Mouse (Mus musculus) lung, postnatal 0 days (tissue): ENCODE measurements at regions not wholly inside any gene's neighbourhood (a gene's known extent, or its start where the extent isn't known, plus 50 kb on each side); places are given as distances from the start of the nearest gene placed in this dataset.

Source experiments
- ATAC-seq: fragments of 200-750 bp; cut with Nextera tagmentation; 2 replicates; pipeline ENCODE4 v1.8.0; 2017; ENCODE audit warnings: moderate library complexity
- DNase-seq: peaks from one replicate; pipeline ENCODE4 v3.0.0-alpha.2; 2016; ENCODE audit warnings: low spot score
- H3K27ac ChIP-seq: fragments of 300-500 bp; sonication (generic); 2 replicates; pipeline ENCODE4 v1.5.1; 2014; ENCODE audit warnings: antibody characterized with exemption, mild to moderate bottlenecking, low read length, mixed read lengths
- H3K27me3 ChIP-seq: fragments of 300-500 bp; sonication (generic); replicated peaks from 2 replicates; pipeline ENCODE4 v1.6.1; 2014; ENCODE audit warnings: low read length, mixed read lengths; ENCODE audit not compliant: insufficient read depth
- H3K36me3 ChIP-seq: fragments of 300-500 bp; sonication (generic); 2 replicates; pipeline ENCODE4 v1.6.1; 2014; ENCODE audit warnings: low read length, mixed read lengths; ENCODE audit not compliant: insufficient read depth
- H3K4me1 ChIP-seq: fragments of 300-500 bp; sonication (generic); 2 replicates; pipeline ENCODE4 v1.6.1; 2014; ENCODE audit warnings: antibody characterized with exemption, low read depth, low read length, mixed read lengths; ENCODE audit not compliant: insufficient read depth
- H3K4me2 ChIP-seq: fragments of 300-500 bp; sonication (generic); replicated peaks from 2 replicates; pipeline ENCODE4 v1.6.1; 2014; ENCODE audit warnings: low read depth, mild to moderate bottlenecking, low read length, moderate library complexity, mixed read lengths
- H3K4me3 ChIP-seq: fragments of 300-500 bp; sonication (generic); 2 replicates; pipeline ENCODE4 v1.5.1; 2014; ENCODE audit warnings: low read depth, low read length
- H3K9ac ChIP-seq: fragments of 300-500 bp; sonication (generic); replicated peaks from 2 replicates; pipeline ENCODE4 v1.6.1; 2014; ENCODE audit warnings: low read depth, mild to moderate bottlenecking
- H3K9me3 ChIP-seq: fragments of 300-500 bp; sonication (generic); 2 replicates; pipeline ENCODE4 v1.6.1; 2016; ENCODE audit warnings: low read length, mixed read lengths
- CTCF ChIP-seq: IDR thresholded peaks from 2 replicates; pipeline ENCODE4 v1.5.1; 2016; ENCODE audit warnings: antibody characterized with exemption, mild to moderate bottlenecking
- EP300 ChIP-seq: IDR thresholded peaks from 2 replicates; pipeline ENCODE4 v1.6.1; 2016; ENCODE audit warnings: antibody characterized with exemption, mild to moderate bottlenecking, control low read depth
- WGBS: fragments of 180-500 bp; shearing (Covaris S2); extraction: QIAGEN DNeasy Blood & Tissue Kit; methylation state at CpG from one replicate; pipeline ENCODE4 v1.1.7; 2014; 5-methylcytosine and 5-hydroxymethylcytosine counted together

GRCm38 (mm10) chr7:37908618-37909130 is 114.7 kb downstream of the Uri1 start:
- no peak for ATAC-seq
- H3K27me3 ChIP-seq = no peaks in the 10 kb centered on the region

DNA sequence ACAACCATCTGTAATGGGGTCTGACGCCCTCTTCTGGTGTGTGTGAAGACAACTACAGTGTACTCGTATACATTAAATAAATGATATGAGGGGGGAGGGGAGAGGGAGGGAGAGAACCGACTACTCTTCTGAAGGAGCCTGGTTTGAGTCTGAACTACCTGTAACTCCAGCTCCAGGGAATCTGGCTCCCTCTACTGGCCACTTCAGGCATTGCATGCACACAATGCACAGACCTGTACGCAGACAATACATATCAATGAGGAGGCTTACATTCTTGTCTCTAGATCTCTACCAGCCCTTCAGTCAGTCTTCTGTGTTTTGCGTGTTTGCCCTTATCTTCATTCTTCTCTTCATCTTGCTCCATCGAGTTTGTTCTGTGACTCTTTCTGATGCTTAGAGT is 120.4 kb upstream of the Zfp536 start:
- Histone ChIP-seq H3K36me3 (no peaks in the 10 kb centered on the region), H3K4me3 (no peak overlapping the region), H3K9me3 (no peaks in the 10 kb centered on the region), H3K27ac (no peak overlapping the region), H3K4me2 (no peak overlapping the region), H3K4me1 (no peaks in the 10 kb centered on the region), H3K27me3 (no peaks in the 10 kb centered on the region), H3K9ac (no peak overlapping the region)
- TF ChIP-seq EP300 = no peak
- peak; percentile 60 for TF ChIP-seq CTCF
- no peak for DNase-seq
- no peak for ATAC-seq
- WGBS = 74% methylated on average over 6 of the region's 6 CpGs

More at GRCm38 (mm10) chr7:37908618-37909130, 114.7 kb downstream of the Uri1 start:
- 70% methylated on average over 5 of the region's 5 CpGs for whole genome bisulfite sequencing
- no peak overlapping the region for H3K9ac ChIP-seq
- H3K4me2 ChIP-seq = no peak overlapping the region
- H3K4me1 ChIP-seq = no peaks in the 10 kb centered on the region
- no peak overlapping the region for H3K4me3 ChIP-seq
- no peak overlapping the region for H3K27ac ChIP-seq
- H3K36me3 ChIP-seq = no peaks in the 10 kb centered on the region
- no peaks in the 10 kb centered on the region for H3K9me3 ChIP-seq
- no peak for DNase-seq
- TF ChIP-seq EP300 = no peak

DNA sequence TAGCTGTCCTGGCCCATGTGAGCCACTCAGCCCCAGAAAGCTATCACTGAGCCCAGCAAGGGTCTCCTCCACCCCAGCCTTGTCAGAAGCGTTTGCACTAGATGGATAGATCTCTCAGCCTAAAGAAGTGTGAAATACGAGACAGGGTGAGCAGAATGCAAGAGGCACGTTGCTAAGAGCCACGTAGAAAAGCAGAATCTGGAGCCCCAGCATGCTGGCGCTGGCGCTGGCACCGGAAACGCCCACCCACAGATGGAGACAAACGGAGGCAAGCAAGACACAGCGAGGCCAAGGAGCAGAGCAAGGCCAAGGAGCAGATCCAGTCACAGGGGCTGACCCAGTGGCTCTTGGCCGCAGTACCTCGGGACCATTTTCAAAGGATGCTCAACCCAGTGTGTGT is 100.9 kb upstream of the Zfp536 start:
- DNase-seq (no peak), ATAC-seq (no peak)
- 56% methylated on average over 12 of the region's 12 CpGs for WGBS
- H3K36me3 ChIP-seq = no peaks in the 10 kb centered on the region
- no peak overlapping the region for H3K4me2 ChIP-seq
- H3K4me1 ChIP-seq = no peaks in the 10 kb centered on the region
- no peaks in the 10 kb centered on the region for H3K27me3 ChIP-seq
- no peak overlapping the region for H3K27ac ChIP-seq
- H3K9me3 ChIP-seq = no peaks in the 10 kb centered on the region
- no peak overlapping the region for H3K9ac ChIP-seq
- H3K4me3 ChIP-seq = no peak overlapping the region
- no peak for TF ChIP-seq CTCF
- no peak for TF ChIP-seq EP300

DNA sequence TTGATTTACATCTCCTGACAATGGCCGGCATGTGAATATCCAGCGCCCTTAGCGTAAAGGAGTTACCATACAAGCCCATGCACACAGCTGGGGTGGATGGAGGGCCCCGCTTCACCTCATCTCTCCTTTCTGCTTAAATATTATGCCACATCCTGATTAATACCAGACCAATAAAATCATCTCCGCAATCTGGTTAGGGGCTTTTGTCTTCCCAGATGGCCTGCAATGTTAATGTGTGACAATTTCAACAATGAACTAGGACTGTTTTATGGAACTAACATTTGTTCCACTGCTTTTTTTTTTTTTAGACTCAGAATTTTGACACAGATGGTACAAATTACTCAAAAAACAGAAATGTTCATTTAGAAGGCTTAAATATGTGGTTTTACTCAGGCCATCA is 97.5 kb upstream of the Zfp536 start:
- ATAC-seq = no peak

GRCm38 (mm10) chr7:37866468-37866867 is 93.0 kb upstream of the Zfp536 start:
- Histone ChIP-seq H3K36me3 (no peaks in the 10 kb centered on the region), H3K27ac (no peak overlapping the region), H3K4me1 (no peaks in the 10 kb centered on the region), H3K9me3 (no peaks in the 10 kb centered on the region), H3K4me2 (no peak overlapping the region), H3K4me3 (no peak overlapping the region), H3K27me3 (no peaks in the 10 kb centered on the region), H3K9ac (no peak overlapping the region)
- TF ChIP-seq EP300 (no peak), CTCF (no peak)
- WGBS = 24% methylated on average over 1 of the region's 1 CpGs
- DNase-seq (no peak), ATAC-seq (no peak)

More for the DNA sequence above, 97.5 kb upstream of the Zfp536 start:
- Histone ChIP-seq H3K36me3 (no peaks in the 10 kb centered on the region), H3K4me2 (no peak overlapping the region), H3K27me3 (no peaks in the 10 kb centered on the region), H3K4me3 (no peak overlapping the region), H3K9me3 (no peaks in the 10 kb centered on the region), H3K9ac (no peak overlapping the region), H3K27ac (no peak overlapping the region), H3K4me1 (no peaks in the 10 kb centered on the region)
- DNase-seq = no peak
- 87% methylated on average over 5 of the region's 5 CpGs for WGBS
- TF ChIP-seq EP300 = no peak

GRCm38 (mm10) chr7:37851471-37851870 is 78.0 kb upstream of the Zfp536 start:
- DNase-seq = no peak
- Histone ChIP-seq H3K36me3 (no peaks in the 10 kb centered on the region), H3K4me2 (no peak overlapping the region), H3K27me3 (no peaks in the 10 kb centered on the region), H3K9me3 (no peaks in the 10 kb centered on the region), H3K4me1 (no peaks in the 10 kb centered on the region), H3K9ac (no peak overlapping the region), H3K27ac (no peak overlapping the region), H3K4me3 (no peak overlapping the region)
- TF ChIP-seq CTCF (no peak), EP300 (no peak)
- no peak for ATAC-seq
- 72% methylated on average over 5 of the region's 5 CpGs for WGBS

DNA sequence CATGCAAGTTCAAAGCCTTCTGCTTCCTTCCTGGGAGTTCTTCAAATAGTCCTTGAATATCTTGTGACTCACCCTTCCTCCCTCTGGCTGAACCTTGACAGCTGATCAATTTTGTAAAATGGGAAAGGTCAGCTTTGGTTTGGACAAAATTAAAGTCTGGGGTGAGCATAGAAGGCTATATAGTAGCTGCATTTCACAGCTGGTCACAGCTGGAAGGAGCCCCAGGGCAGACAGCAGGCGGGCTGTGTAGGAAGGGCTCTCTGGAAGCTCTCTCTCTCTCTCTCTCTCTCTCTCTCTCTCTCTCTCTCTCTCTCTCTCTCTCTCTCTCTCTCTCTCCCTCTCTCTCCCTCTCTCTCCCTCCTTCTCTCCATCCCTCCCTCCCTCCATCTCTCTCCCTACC is 71.8 kb upstream of the Zfp536 start:
- Histone ChIP-seq H3K27ac (no peak overlapping the region), H3K36me3 (no peaks in the 10 kb centered on the region), H3K4me1 (no peaks in the 10 kb centered on the region), H3K4me2 (no peak overlapping the region), H3K27me3 (no peaks in the 10 kb centered on the region), H3K4me3 (no peak overlapping the region), H3K9me3 (no peaks in the 10 kb centered on the region), H3K9ac (no peak overlapping the region)
- 31% methylated on average over 1 of the region's 1 CpGs for WGBS
- DNase-seq = peak; percentile 12
- peak; percentile 68 for ATAC-seq
- no peak for TF ChIP-seq CTCF
- TF ChIP-seq EP300 = no peak
